Mouse (Mus musculus) stomach, embryonic 14.5 days (tissue): ENCODE measurements around the gene Lsm12. TPM values are rescaled to one million over a fixed set of nuclear protein-coding genes. Genes with fewer than 3 reads are reported as not detected.
A peak's percentile ranks its signal among the peaks of the same experiment; 100 is the strongest.

Experiments used
- ATAC-seq: fragments of 200-750 bp; cut with Nextera tagmentation; 2 replicates; pipeline ENCODE4 v1.8.0; 2017; ENCODE audit warnings: low read depth, moderate TSS enrichment; ENCODE audit not compliant: insufficient number of reproducible peaks, insufficient read depth, low FRiP score
- H3K27ac ChIP-seq: fragments of 300-500 bp; sonication (generic); 2 replicates; pipeline ENCODE4 v1.5.1; 2014; ENCODE audit warnings: mild to moderate bottlenecking, low read length, moderate library complexity, mixed read lengths
- H3K27me3 ChIP-seq: fragments of 300-500 bp; sonication (generic); 2 replicates; pipeline ENCODE4 v1.6.1; 2014; ENCODE audit warnings: low read length, control low read depth, mixed read lengths; ENCODE audit not compliant: control insufficient read depth, insufficient read depth
- H3K36me3 ChIP-seq: fragments of 300-500 bp; sonication (generic); 2 replicates; pipeline ENCODE4 v1.6.1; 2014; ENCODE audit warnings: mild to moderate bottlenecking, control low read depth, low read length, moderate library complexity, mixed read lengths; ENCODE audit not compliant: control insufficient read depth, insufficient read depth
- H3K4me1 ChIP-seq: fragments of 300-500 bp; sonication (generic); 2 replicates; pipeline ENCODE4 v1.6.1; 2014; ENCODE audit warnings: low read length, control low read depth, mixed read lengths; ENCODE audit not compliant: control insufficient read depth, insufficient read depth
- H3K4me2 ChIP-seq: fragments of 300-500 bp; sonication (generic); replicated peaks from 2 replicates; pipeline ENCODE4 v1.6.1; 2014; ENCODE audit warnings: low read depth, low read length, control low read depth
- H3K4me3 ChIP-seq: fragments of 300-500 bp; sonication (generic); 2 replicates; pipeline ENCODE4 v1.5.1; 2014; ENCODE audit warnings: low read depth, low read length, control low read depth
- H3K9ac ChIP-seq: fragments of 300-500 bp; sonication (generic); replicated peaks from 2 replicates; pipeline ENCODE4 v1.6.1; 2014; ENCODE audit warnings: low read depth, mild to moderate bottlenecking, control low read depth, low read length, moderate library complexity, mixed read lengths
- H3K9me3 ChIP-seq: fragments of 300-500 bp; sonication (generic); 2 replicates; pipeline ENCODE4 v1.6.1; 2016; ENCODE audit warnings: low read depth, low read length, control low read depth; ENCODE audit not compliant: control insufficient read depth
- WGBS: fragments of 180-500 bp; shearing (Covaris S2); extraction: QIAGEN DNeasy Blood & Tissue Kit; methylation state at CpG from one replicate; pipeline ENCODE4 v1.1.7; 2014; 5-methylcytosine and 5-hydroxymethylcytosine counted together
- microRNA-seq: library from miRNA; unstranded; fragments of <30 nt; microRNA quantifications from one replicate; pipeline ENCODE4, GENCODE M21; 2016
- polyA plus RNA-seq: library from polyadenylated mRNA; unstranded; fragments of >200 nt; fragmentation: Nextera tagmentation; extraction: Ambion mirVana; gene quantifications from 2 replicates; pipeline ENCODE4 v1.2.1, GENCODE M21; 2014

Gene Lsm12
- polyA plus RNA-seq, 1 experiment from 2014 or later: 88.2 TPM

DNA sequence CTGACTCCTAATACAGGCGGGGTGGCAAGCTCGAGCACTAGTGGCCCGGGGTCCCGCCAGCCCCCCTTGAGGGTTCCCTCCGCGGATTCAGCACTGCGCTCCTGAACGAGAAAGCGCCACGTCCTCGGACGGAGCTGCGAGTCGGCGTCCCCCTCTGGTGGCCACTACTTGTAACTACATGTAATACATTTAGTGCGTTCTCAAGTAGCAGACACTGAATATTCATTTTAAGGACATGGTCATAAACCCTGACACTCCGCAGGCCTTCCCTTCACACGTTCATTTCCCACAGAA is 46.7 kb downstream of the Lsm12 start:
- ATAC-seq: peak; percentile 38; the same call in 1 of the 2 replicates
- under 1% methylated on average over 18 of the region's 18 CpGs for WGBS
- no peak overlapping the region for H3K9ac ChIP-seq

DNA sequence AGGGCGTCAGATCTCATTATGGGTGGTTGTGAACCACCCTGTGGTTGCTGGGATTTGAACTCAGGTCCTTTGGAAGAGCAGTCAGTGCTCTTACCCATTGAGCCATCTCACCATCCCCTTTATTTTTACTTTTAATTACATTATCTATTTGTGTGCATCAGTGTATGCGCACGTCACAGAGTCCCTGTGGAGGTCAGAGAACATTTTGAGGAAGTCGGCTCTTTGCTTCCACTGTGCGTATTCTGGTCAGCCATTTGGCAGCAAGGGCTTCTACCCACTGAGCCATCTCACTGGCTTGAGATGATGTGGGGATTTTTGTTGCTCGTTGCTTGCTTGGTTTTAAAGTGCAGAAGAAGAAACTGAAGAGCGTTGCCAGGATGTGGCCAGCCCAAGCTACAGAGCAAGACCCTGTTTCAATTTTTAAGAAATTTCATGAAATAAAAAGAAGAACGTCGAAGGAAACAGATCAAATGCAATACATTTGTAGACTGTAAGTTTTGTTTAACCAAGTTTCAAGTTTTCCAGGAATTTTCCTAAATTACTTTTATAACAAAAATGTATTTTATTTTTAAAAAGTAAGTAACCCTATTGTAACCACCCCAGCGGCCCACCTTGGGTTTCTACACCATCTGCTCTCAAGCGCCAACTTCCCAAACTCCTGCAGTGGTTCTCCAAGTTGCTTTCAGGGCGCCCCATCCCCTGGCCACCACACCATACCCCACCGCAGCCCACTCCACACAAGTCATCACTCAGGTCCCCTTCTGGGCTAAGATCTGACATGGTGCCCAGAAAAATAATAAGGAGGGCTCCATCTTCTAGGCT is 47.3 kb downstream of the Lsm12 start:
- Histone ChIP-seq H3K27me3 (no peaks in the 10 kb centered on the region), H3K27ac (no peak overlapping the region), H3K4me1 (no peaks in the 10 kb centered on the region), H3K9ac (no peak overlapping the region), H3K4me3 (peak overlapping the region; percentile 14; the same call in 1 of the 2 replicates), H3K9me3 (no peaks in the 10 kb centered on the region), H3K4me2 (peak overlapping the region; percentile 41), H3K36me3 (no peaks in the 10 kb centered on the region)
- 43% methylated on average over 13 of the region's 13 CpGs for WGBS
- ATAC-seq: 0 out of 2 replicates have a peak, but pooled peaks have one; percentile 20

More for the DNA sequence above, 46.7 kb downstream of the Lsm12 start:
- Histone ChIP-seq H3K9me3 (no peaks in the 10 kb centered on the region), H3K4me2 (peak overlapping the region; percentile 41), H3K27me3 (no peaks in the 10 kb centered on the region), H3K27ac (no peak overlapping the region), H3K4me1 (no peaks in the 10 kb centered on the region), H3K36me3 (no peaks in the 10 kb centered on the region), H3K4me3 (peak overlapping the region; percentile 14; the same call in 1 of the 2 replicates)

- H3K4me2 ChIP-seq: no peak overlapping the region
- no peak overlapping the region for H3K9ac ChIP-seq
- no peak for ATAC-seq
- H3K27me3 ChIP-seq: no peaks in the 10 kb centered on the region
- H3K9me3 ChIP-seq: no peaks in the 10 kb centered on the region
- 36% methylated on average over 4 of the region's 4 CpGs for WGBS
- H3K4me1 ChIP-seq: no peaks in the 10 kb centered on the region
- no peak overlapping the region for H3K4me3 ChIP-seq
- H3K36me3 ChIP-seq: no peaks in the 10 kb centered on the region
- H3K27ac ChIP-seq: no peak overlapping the region
Measured at GRCm38 (mm10) chr11:102134516-102134915, 50.6 kb downstream of the Lsm12 start.

GRCm38 (mm10) chr11:102117386-102117785 is 67.7 kb downstream of the Lsm12 start:
- no peaks in the 10 kb centered on the region for H3K36me3 ChIP-seq
- H3K4me3 ChIP-seq: no peak overlapping the region
- no peaks in the 10 kb centered on the region for H3K9me3 ChIP-seq
- no peak overlapping the region for H3K4me2 ChIP-seq
- no peaks in the 10 kb centered on the region for H3K27me3 ChIP-seq
- no peak overlapping the region for H3K27ac ChIP-seq
- H3K4me1 ChIP-seq: no peaks in the 10 kb centered on the region
- WGBS: 67% methylated on average over 6 of the region's 6 CpGs
- H3K9ac ChIP-seq: no peak overlapping the region
- no peak for ATAC-seq

DNA sequence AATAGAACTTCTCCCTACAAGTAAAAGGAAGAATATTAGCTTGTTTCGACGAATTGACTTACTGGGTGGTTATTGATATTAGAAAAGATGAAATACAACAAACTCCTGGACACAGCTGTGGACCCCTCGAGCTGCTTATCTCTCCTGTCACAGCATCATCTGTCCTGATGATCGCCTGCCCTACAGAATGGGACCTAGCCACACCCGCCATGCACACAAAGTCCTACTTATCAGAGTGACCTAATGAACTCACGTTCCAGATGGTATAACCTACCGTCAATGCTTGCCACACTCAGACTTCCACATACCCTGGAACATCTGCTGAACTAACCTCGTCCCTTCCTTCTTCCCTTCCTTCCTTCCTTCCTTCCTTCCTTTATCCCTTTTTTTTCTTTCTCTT is 68.9 kb downstream of the Lsm12 start:
- Histone ChIP-seq H3K4me1 (no peaks in the 10 kb centered on the region), H3K9ac (no peak overlapping the region), H3K27ac (no peak overlapping the region), H3K36me3 (no peaks in the 10 kb centered on the region), H3K9me3 (no peaks in the 10 kb centered on the region), H3K4me2 (no peak overlapping the region), H3K27me3 (no peaks in the 10 kb centered on the region), H3K4me3 (no peak overlapping the region)
- ATAC-seq: no peak
- 43% methylated on average over 8 of the region's 8 CpGs for WGBS

Small RNA genes lying within 50 kb of the gene (microRNA-seq; reads per million reads assigned to microRNA genes)
- gene Mir8101: not detected

Other genes with a start within 250 kb of the Lsm12 start
- gene Sost, start 218.3 kb downstream of the Lsm12 start, polyA plus RNA-seq: not detected in 2 replicates
- gene Cfap97d1, start 201.0 kb downstream of the Lsm12 start, polyA plus RNA-seq: not detected in 2 replicates
- gene Dusp3, start 198.3 kb downstream of the Lsm12 start, polyA plus RNA-seq: 25.3 and 27.3 TPM in 2 replicates
- 7.1 and 9.4 TPM in 2 replicates for gene Mpp3, start 156.8 kb downstream of the Lsm12 start, polyA plus RNA-seq
- gene Cd300lg, start 143.8 kb downstream of the Lsm12 start, polyA plus RNA-seq: 1.1 and 1.2 TPM in 2 replicates
- gene Mpp2, start 96.8 kb downstream of the Lsm12 start, polyA plus RNA-seq: 8.4 and 8.5 TPM in 2 replicates
- not detected in 2 replicates for gene Ppy, start 84.0 kb downstream of the Lsm12 start, polyA plus RNA-seq
- gene Pyy, start 77.5 kb downstream of the Lsm12 start, polyA plus RNA-seq: 5.2 and 11.2 TPM in 2 replicates
- not detected in 2 replicates for gene Nags, start 39.8 kb downstream of the Lsm12 start, polyA plus RNA-seq
- gene Tmem101, start 28.9 kb downstream of the Lsm12 start, polyA plus RNA-seq: 23.0 and 24.8 TPM in 2 replicates
- gene G6pc3, start 4.3 kb upstream of the Lsm12 start, polyA plus RNA-seq: 34.4 and 36.6 TPM in 2 replicates
- 41.5 and 46.4 TPM in 2 replicates for gene Hdac5, start 44.9 kb upstream of the Lsm12 start, polyA plus RNA-seq
- gene BC030867, start 63.6 kb upstream of the Lsm12 start, polyA plus RNA-seq: 11.4 and 11.8 TPM in 2 replicates
- gene Asb16, start 83.4 kb upstream of the Lsm12 start, polyA plus RNA-seq: not detected in 2 replicates
- 53.0 and 55.0 TPM in 2 replicates for gene Tmub2, start 99.6 kb upstream of the Lsm12 start, polyA plus RNA-seq
- 18.7 and 19.0 TPM in 2 replicates for gene Atxn7l3, start 111.3 kb upstream of the Lsm12 start, polyA plus RNA-seq
- 77.3 and 87.2 TPM in 2 replicates for gene Ubtf, start 134.4 kb upstream of the Lsm12 start, polyA plus RNA-seq
- gene Slc4a1, start 180.9 kb upstream of the Lsm12 start, polyA plus RNA-seq: 4.2 and 4.6 TPM in 2 replicates
- gene Rundc3a, start 208.1 kb upstream of the Lsm12 start, polyA plus RNA-seq: 7.9 and 9.7 TPM in 2 replicates
- 215 and 216 TPM in 2 replicates for gene Slc25a39, start 222.7 kb upstream of the Lsm12 start, polyA plus RNA-seq
- gene Grn, start 245.0 kb upstream of the Lsm12 start, polyA plus RNA-seq: 112 and 122 TPM in 2 replicates